ENCODE assay signal across 28 mouse cellular contexts in the genomic region with DNA sequence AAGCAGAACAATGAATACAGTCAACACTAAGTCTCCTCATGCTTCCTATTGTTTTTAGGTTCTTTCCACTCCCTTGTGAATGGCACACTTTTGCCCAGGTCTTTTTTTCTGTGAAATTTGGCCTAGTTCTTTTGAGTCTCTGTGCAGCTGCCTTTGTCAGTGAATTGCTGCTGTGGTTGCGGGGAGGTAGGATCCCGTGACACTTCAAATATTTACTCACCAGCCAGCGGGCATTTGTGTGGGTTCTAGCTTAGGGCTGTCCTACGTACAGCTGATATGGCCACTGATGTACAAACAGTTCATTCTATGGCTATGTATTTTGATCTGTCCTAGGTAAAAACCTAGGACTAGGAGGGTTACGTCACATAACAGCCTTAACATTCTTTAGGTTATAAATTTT.
A peak's percentile ranks its signal among the peaks of the same experiment; 100 is the strongest.
DNase-seq lines count a peak whose midpoint lies in the region; ATAC-seq and TF ChIP-seq lines count a peak whose summit lies in the region.
"Had no signal": no experiment of that assay in that cellular context is flagged by ENCODE, and none has a peak within 500 bp of the region (broad histone marks: within the 10 kb centered on the region; RNA-seq: fewer than 3 reads in every experiment).

No protein-coding gene starts in this region.

- H3K9me3 ChIP-seq in stomach, postnatal 0 days (ENCODE audit: control insufficient read depth, low read length), result no peaks in the 10 kb centered on the region
- no peaks in the 10 kb centered on the region for H3K9me3 ChIP-seq in forebrain, embryonic 10.5 days
- H3K9me3 ChIP-seq: embryonic facial prominence, embryonic 15.5 days; forebrain, embryonic 13.5 days; G1E; hindbrain, embryonic 13.5 days; kidney, embryonic 15.5 days; midbrain, embryonic 13.5 days had no signal

- H3K9ac ChIP-seq in stomach, postnatal 0 days (ENCODE audit: low read length), result no peak overlapping the region
- H3K9ac ChIP-seq: embryonic facial prominence, embryonic 15.5 days; forebrain, embryonic 13.5 days; hindbrain, embryonic 13.5 days; kidney, embryonic 15.5 days; liver, embryonic 14.5 days; midbrain, embryonic 13.5 days had no signal

- no peak overlapping the region for H3K4me2 ChIP-seq in stomach, postnatal 0 days (replicated peaks; ENCODE audit: low read depth)
- H3K4me2 ChIP-seq: embryonic facial prominence, embryonic 15.5 days; forebrain, embryonic 13.5 days; heart, embryonic 11.5 days; hindbrain, embryonic 13.5 days; kidney, embryonic 15.5 days; midbrain, embryonic 13.5 days had no signal

- no peaks in the 10 kb centered on the region for H3K36me3 ChIP-seq in stomach, postnatal 0 days (ENCODE audit: control insufficient read depth, insufficient read depth, low read length)
- H3K36me3 ChIP-seq in forebrain, embryonic 10.5 days (replicated peaks), result no peaks in the 10 kb centered on the region
- H3K36me3 ChIP-seq: embryonic facial prominence, embryonic 15.5 days; G1E; hindbrain, embryonic 13.5 days; kidney, embryonic 15.5 days; midbrain, embryonic 13.5 days had no signal

- TF ChIP-seq CTCF in stomach, postnatal 0 days (IDR thresholded peaks at IDR 0.05; ENCODE audit: low read depth), result no peak

- no peak overlapping the region for H3K27ac ChIP-seq in stomach, postnatal 0 days (replicated peaks)
- H3K27ac ChIP-seq in forebrain, embryonic 10.5 days, result no peak overlapping the region
- H3K27ac ChIP-seq: embryonic facial prominence, embryonic 15.5 days; forebrain, embryonic 13.5 days; hindbrain, embryonic 13.5 days; kidney, embryonic 15.5 days; liver, embryonic 14.5 days; macrophage; midbrain, embryonic 13.5 days had no signal

- no peak overlapping the region for H3K4me3 ChIP-seq in stomach, postnatal 0 days (ENCODE audit: low read depth, low read length)
- no peak overlapping the region for H3K4me3 ChIP-seq in forebrain, embryonic 10.5 days
- H3K4me3 ChIP-seq: embryonic facial prominence, embryonic 15.5 days; forebrain, embryonic 13.5 days; hindbrain, embryonic 13.5 days; kidney, embryonic 15.5 days; midbrain, embryonic 13.5 days had no signal

- ATAC-seq in stomach, postnatal 0 days (ENCODE audit: low FRiP score, low TSS enrichment), result peak; percentile 51; the same call in 1 of the 2 replicates
- ATAC-seq: forebrain, embryonic 13.5 days; midbrain, embryonic 13.5 days; Patski had no signal

- no peaks in the 10 kb centered on the region for H3K27me3 ChIP-seq in stomach, postnatal 0 days (ENCODE audit: control insufficient read depth, insufficient read depth, low read length)
- H3K27me3 ChIP-seq in forebrain, embryonic 10.5 days (ENCODE audit: poor library complexity, severe bottlenecking), result no peaks in the 10 kb centered on the region
- H3K27me3 ChIP-seq: embryonic facial prominence, embryonic 15.5 days; forebrain, embryonic 13.5 days; hindbrain, embryonic 13.5 days; kidney, embryonic 15.5 days; midbrain, embryonic 13.5 days had no signal

- no peaks in the 10 kb centered on the region for H3K4me1 ChIP-seq in stomach, postnatal 0 days (replicated peaks; ENCODE audit: control insufficient read depth, insufficient read depth)
- no peaks in the 10 kb centered on the region for H3K4me1 ChIP-seq in forebrain, embryonic 10.5 days
- H3K4me1 ChIP-seq: forebrain, embryonic 13.5 days; hindbrain, embryonic 13.5 days; kidney, embryonic 15.5 days; midbrain, embryonic 13.5 days had no signal

- 63% methylated on average over 5 of the region's 5 CpGs for WGBS in stomach, postnatal 0 days
- WGBS in forebrain, embryonic 10.5 days, result 89% methylated on average over 5 of the region's 5 CpGs

- DNase-seq in retina, postnatal 1 day, result peak; percentile 39
- DNase-seq in retina, embryonic 14.5 days (ENCODE audit: low spot score), result no peak
- DNase-seq in CD4-positive helper T cell, adult 2 months (ENCODE audit: low read depth, low spot score), result peak; percentile 45
- DNase-seq in induced T-regulatory cell, adult 2 months (ENCODE audit: low read depth), result peak; percentile 59
- DNase-seq in stomach, postnatal 0 days (ENCODE audit: low spot score), result peak; percentile 27
- DNase-seq in cerebellum, adult 8-10 months, result no peak
- no peak for DNase-seq in forebrain, embryonic 10.5 days (ENCODE audit: extremely low spot score, low spot score)
- DNase-seq: adrenal gland, postnatal 14 days; cerebellum, adult 11-12 months; cerebellum, postnatal 10 days; gastrocnemius, postnatal 14 days; heart, postnatal 36 days; kidney, adult 11 months; kidney, postnatal 25 days; liver; lung, adult 2 months; lung, postnatal 10 days; right cerebral cortex, postnatal 25 days had no signal

- no peak for TF ChIP-seq EP300 in stomach, postnatal 0 days (optimal IDR thresholded peaks at IDR 0.05)

Comparison
In these comparisons a context has a peak if more than half of its experiments do, and no peak if none do; other contexts are left out.
1. DNase-seq: peak in retina, postnatal 1 day (single experiment), CD4-positive helper T cell, adult 2 months (single experiment), induced T-regulatory cell, adult 2 months (single experiment) and stomach, postnatal 0 days (single experiment); none in retina, embryonic 14.5 days (single experiment), cerebellum, adult 8-10 months (single experiment) and forebrain, embryonic 10.5 days (single experiment).